Mouse (Mus musculus): ENCODE data around the gene Ifrd1. TPM values are rescaled to one million over a fixed set of nuclear protein-coding genes. Genes with fewer than 3 reads are reported as not detected.

Gene Ifrd1
- polyA plus RNA-seq, 1 experiment from 2014 or later: 98.2 TPM

DNA sequence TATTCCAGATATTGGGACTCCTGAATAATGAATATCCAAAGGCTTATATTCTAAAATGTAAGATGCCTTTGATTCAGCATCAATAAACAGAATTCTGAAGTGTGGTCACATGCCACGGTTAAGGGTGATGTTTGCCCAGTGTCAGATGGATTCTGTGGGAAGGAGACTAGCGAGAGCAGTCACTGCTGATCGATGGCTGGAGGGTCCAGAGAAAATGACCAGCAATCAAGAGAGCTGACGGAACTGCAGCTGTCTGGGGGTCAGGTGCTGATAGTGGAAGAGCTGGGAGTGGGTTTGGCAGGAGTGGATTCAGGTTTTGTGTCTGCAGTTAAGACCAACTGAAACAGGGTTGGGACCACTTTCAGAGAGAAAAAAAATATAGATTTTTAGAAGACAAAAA lies 5.1 kb downstream of the Ifrd1 start:
- no peaks in the 10 kb centered on the region for H3K9me3 ChIP-seq
- H3K36me3 ChIP-seq: no peaks in the 10 kb centered on the region
- H3K27me3 ChIP-seq (replicated peaks): no peaks in the 10 kb centered on the region
- no peak for ATAC-seq (ENCODE audit: extremely low read depth, insufficient number of reproducible peaks, low FRiP score, low TSS enrichment)
- H3K27ac ChIP-seq (replicated peaks): no peak overlapping the region
- H3K4me2 ChIP-seq: peak overlapping the region; percentile 57
- H3K9ac ChIP-seq: no peak overlapping the region
- H3K4me1 ChIP-seq: peaks cover 24% of the 10 kb centered on the region
- WGBS: 58% methylated on average over 4 of the region's 4 CpGs
- H3K4me3 ChIP-seq: no peak overlapping the region

GRCm38 (mm10) chr12:40239161-40239560 lies 9.1 kb downstream of the Ifrd1 start:
- Histone ChIP-seq H3K27me3 (replicated peaks) (no peaks in the 10 kb centered on the region), H3K9ac (no peak overlapping the region), H3K36me3 (no peaks in the 10 kb centered on the region), H3K9me3 (no peaks in the 10 kb centered on the region), H3K4me1 (peaks cover 12% of the 10 kb centered on the region), H3K4me2 (no peak overlapping the region), H3K27ac (replicated peaks) (no peak overlapping the region), H3K4me3 (no peak overlapping the region)
- 77% methylated on average over 7 of the region's 7 CpGs for WGBS
- no peak for ATAC-seq (ENCODE audit: extremely low read depth, insufficient number of reproducible peaks, low FRiP score, low TSS enrichment)

DNA sequence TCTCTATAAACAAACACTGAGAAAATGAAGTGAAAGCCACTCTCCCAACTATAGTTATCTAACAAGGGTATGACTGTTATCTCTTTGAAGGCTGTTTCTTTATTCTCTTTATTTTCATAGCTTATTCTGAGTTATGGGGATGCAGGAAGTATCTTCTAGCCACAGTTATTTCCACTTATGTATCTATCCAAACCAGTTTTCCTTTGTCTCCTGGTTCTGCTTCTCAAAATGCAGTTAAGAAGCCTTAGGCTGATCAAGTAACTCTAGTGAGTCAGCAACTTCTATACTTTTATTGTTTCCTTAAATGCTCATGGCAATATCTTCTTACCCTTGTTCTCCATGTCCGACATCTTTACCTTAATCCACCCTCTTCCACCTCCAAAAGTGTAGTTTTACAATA lies 16.1 kb downstream of the Ifrd1 start:
- no peak overlapping the region for H3K4me3 ChIP-seq
- H3K4me2 ChIP-seq: no peak overlapping the region
- H3K9me3 ChIP-seq: no peaks in the 10 kb centered on the region
- H3K9ac ChIP-seq: no peak overlapping the region
- no peak overlapping the region for H3K27ac ChIP-seq (replicated peaks)
- H3K4me1 ChIP-seq: no peaks in the 10 kb centered on the region
- no peaks in the 10 kb centered on the region for H3K27me3 ChIP-seq (replicated peaks)
- no peaks in the 10 kb centered on the region for H3K36me3 ChIP-seq
- WGBS: 84% methylated on average over 1 of the region's 1 CpGs
- ATAC-seq (ENCODE audit: extremely low read depth, insufficient number of reproducible peaks, low FRiP score, low TSS enrichment): no peak

GRCm38 (mm10) chr12:40231632-40232031 lies 16.7 kb downstream of the Ifrd1 start:
- H3K9me3 ChIP-seq: no peaks in the 10 kb centered on the region
- no peaks in the 10 kb centered on the region for H3K4me1 ChIP-seq
- H3K36me3 ChIP-seq: no peaks in the 10 kb centered on the region
- no peak overlapping the region for H3K9ac ChIP-seq
- H3K27ac ChIP-seq (replicated peaks): no peak overlapping the region
- ATAC-seq (ENCODE audit: extremely low read depth, insufficient number of reproducible peaks, low FRiP score, low TSS enrichment): no peak
- H3K27me3 ChIP-seq (replicated peaks): no peaks in the 10 kb centered on the region
- 81% methylated on average over 2 of the region's 2 CpGs for WGBS
- no peak overlapping the region for H3K4me3 ChIP-seq
- H3K4me2 ChIP-seq: no peak overlapping the region

GRCm38 (mm10) chr12:40224171-40224880 lies 24.0 kb downstream of the Ifrd1 start:
- no peak for ATAC-seq (ENCODE audit: extremely low read depth, insufficient number of reproducible peaks, low FRiP score, low TSS enrichment)
- no peak overlapping the region for H3K4me3 ChIP-seq
- no peaks in the 10 kb centered on the region for H3K9me3 ChIP-seq
- H3K4me2 ChIP-seq: peak overlapping the region; percentile 74; the same call in 1 of the 2 replicates
- WGBS: 90% methylated on average over 9 of the region's 9 CpGs
- H3K36me3 ChIP-seq: no peaks in the 10 kb centered on the region
- H3K27ac ChIP-seq (replicated peaks): no peak overlapping the region
- peaks cover 28% of the 10 kb centered on the region for H3K4me1 ChIP-seq
- no peak overlapping the region for H3K9ac ChIP-seq
- H3K27me3 ChIP-seq (replicated peaks): no peaks in the 10 kb centered on the region

GRCm38 (mm10) chr12:40223676-40224075 lies 24.6 kb downstream of the Ifrd1 start:
- Histone ChIP-seq H3K9me3 (no peaks in the 10 kb centered on the region), H3K4me2 (peak overlapping the region; percentile 74), H3K4me3 (peak overlapping the region; percentile 99), H3K36me3 (no peaks in the 10 kb centered on the region), H3K27ac (replicated peaks) (peak overlapping the region; percentile 87), H3K4me1 (peaks cover 31% of the 10 kb centered on the region), H3K9ac (peak overlapping the region; percentile 72), H3K27me3 (replicated peaks) (no peaks in the 10 kb centered on the region)
- no peak for ATAC-seq (ENCODE audit: extremely low read depth, insufficient number of reproducible peaks, low FRiP score, low TSS enrichment)
- WGBS: 43% methylated on average over 10 of the region's 10 CpGs

DNA sequence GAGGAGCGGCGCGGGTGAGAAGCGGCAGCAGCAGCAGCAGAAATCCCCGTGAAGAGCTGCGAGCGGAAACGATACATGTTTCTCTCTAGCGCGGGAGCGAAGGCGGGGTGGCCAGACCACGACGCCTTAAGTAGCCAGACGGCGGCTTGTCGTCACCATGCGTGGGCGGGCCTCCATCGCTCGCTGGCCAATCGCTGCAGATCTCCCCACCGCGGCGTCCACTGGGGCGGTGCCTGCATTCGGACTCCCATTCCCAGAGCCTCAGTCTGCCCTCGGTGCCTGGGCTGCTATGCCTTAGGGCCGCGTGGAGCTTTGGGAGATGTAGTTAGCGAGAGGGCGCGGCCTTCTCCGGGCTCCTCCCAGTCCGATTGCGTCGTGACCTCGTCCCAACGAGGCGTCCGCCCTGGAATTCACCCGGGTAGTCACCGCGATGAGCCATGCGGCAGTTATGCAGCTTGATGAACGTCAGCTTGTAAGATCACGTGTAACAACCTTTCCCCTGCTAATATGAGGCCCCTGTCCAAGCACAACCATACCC lies 25.2 kb downstream of the Ifrd1 start:
- H3K9me3 ChIP-seq: no peaks in the 10 kb centered on the region

GRCm38 (mm10) chr12:40222251-40223081 lies 25.8 kb downstream of the Ifrd1 start:
- Histone ChIP-seq H3K9ac (peak overlapping the region; percentile 99), H3K4me1 (peaks cover 34% of the 10 kb centered on the region), H3K36me3 (peaks cover 6% of the 10 kb centered on the region), H3K4me2 (peak overlapping the region; percentile 84), H3K27ac (replicated peaks) (peak overlapping the region; percentile 100), H3K27me3 (replicated peaks) (no peaks in the 10 kb centered on the region), H3K9me3 (no peaks in the 10 kb centered on the region), H3K4me3 (peak overlapping the region; percentile 99)
- WGBS: under 1% methylated on average over 81 of the region's 81 CpGs
- peak; percentile 87 for ATAC-seq (ENCODE audit: extremely low read depth, insufficient number of reproducible peaks, low FRiP score, low TSS enrichment)

More for the DNA sequence above, 25.2 kb downstream of the Ifrd1 start:
- peak overlapping the region; percentile 99 for H3K9ac ChIP-seq
- WGBS: under 1% methylated on average over 46 of the region's 47 CpGs
- peak overlapping the region; percentile 100 for H3K27ac ChIP-seq (replicated peaks)
- peak overlapping the region; percentile 99 for H3K4me3 ChIP-seq
- H3K27me3 ChIP-seq (replicated peaks): no peaks in the 10 kb centered on the region
- H3K4me2 ChIP-seq: peak overlapping the region; percentile 84
- peak; percentile 98 for ATAC-seq (ENCODE audit: extremely low read depth, insufficient number of reproducible peaks, low FRiP score, low TSS enrichment)
- H3K4me1 ChIP-seq: peaks cover 31% of the 10 kb centered on the region
- H3K36me3 ChIP-seq: peaks cover 1% of the 10 kb centered on the region

GRCm38 (mm10) chr12:40221611-40222010 lies 26.7 kb downstream of the Ifrd1 start:
- H3K4me2 ChIP-seq: peak overlapping the region; percentile 84
- ATAC-seq (ENCODE audit: extremely low read depth, insufficient number of reproducible peaks, low FRiP score, low TSS enrichment): no peak
- H3K9me3 ChIP-seq: no peaks in the 10 kb centered on the region
- H3K9ac ChIP-seq: peak overlapping the region; percentile 99
- H3K4me1 ChIP-seq: peaks cover 34% of the 10 kb centered on the region
- H3K36me3 ChIP-seq: peaks cover 11% of the 10 kb centered on the region
- no peaks in the 10 kb centered on the region for H3K27me3 ChIP-seq (replicated peaks)
- H3K27ac ChIP-seq (replicated peaks): peak overlapping the region; percentile 100
- 7% methylated on average over 5 of the region's 5 CpGs for WGBS
- peak overlapping the region; percentile 99 for H3K4me3 ChIP-seq

DNA sequence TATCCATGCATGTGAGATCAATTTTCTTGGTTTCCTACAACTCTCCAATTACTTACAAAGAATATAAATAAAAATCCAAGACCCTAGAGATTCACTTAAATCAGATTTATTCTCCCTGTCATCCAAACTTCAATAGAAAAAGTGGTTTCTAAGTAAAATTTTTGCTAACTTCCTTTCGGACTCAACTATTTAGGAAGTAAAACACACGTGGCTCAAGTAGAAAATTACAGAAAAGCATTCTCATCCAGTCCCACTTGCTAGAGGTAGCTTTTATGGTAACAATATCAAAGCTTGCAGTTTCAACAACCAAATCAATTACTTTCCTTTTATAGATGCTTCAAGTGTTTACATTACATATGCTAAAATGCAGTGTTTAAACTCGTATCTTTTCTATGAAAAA lies 27.4 kb downstream of the Ifrd1 start:
- WGBS: 24% methylated on average over 3 of the region's 3 CpGs
- peaks cover 19% of the 10 kb centered on the region for H3K36me3 ChIP-seq
- no peaks in the 10 kb centered on the region for H3K27me3 ChIP-seq (replicated peaks)
- H3K4me3 ChIP-seq: peak overlapping the region; percentile 99
- ATAC-seq (ENCODE audit: extremely low read depth, insufficient number of reproducible peaks, low FRiP score, low TSS enrichment): no peak
- peak overlapping the region; percentile 84 for H3K4me2 ChIP-seq
- H3K27ac ChIP-seq (replicated peaks): no peak overlapping the region
- peak overlapping the region; percentile 99 for H3K9ac ChIP-seq
- H3K4me1 ChIP-seq: peaks cover 34% of the 10 kb centered on the region
- H3K9me3 ChIP-seq: no peaks in the 10 kb centered on the region

- Histone ChIP-seq H3K4me1 (peaks cover 34% of the 10 kb centered on the region), H3K4me3 (peak overlapping the region; percentile 99), H3K27me3 (replicated peaks) (no peaks in the 10 kb centered on the region), H3K36me3 (peaks cover 27% of the 10 kb centered on the region), H3K27ac (replicated peaks) (peak overlapping the region; percentile 8), H3K9me3 (no peaks in the 10 kb centered on the region), H3K4me2 (peak overlapping the region; percentile 84), H3K9ac (peak overlapping the region; percentile 99)
- WGBS: 40% methylated on average over 3 of the region's 3 CpGs
- no peak for ATAC-seq (ENCODE audit: extremely low read depth, insufficient number of reproducible peaks, low FRiP score, low TSS enrichment)
Measured at GRCm38 (mm10) chr12:40220001-40220570, 28.2 kb downstream of the Ifrd1 start.

All from heart, embryonic 13.5 days (tissue).